ENCODE assay signal across 10 mouse cellular contexts in genomic region chr4:55207749-55208385, GRCm38 (mm10).
DNase-seq lines count a peak whose midpoint lies in the region; ATAC-seq and TF ChIP-seq lines count a peak whose summit lies in the region.
"Had no signal": no experiment of that assay in that cellular context is flagged by ENCODE, and none has a peak within 500 bp of the region (broad histone marks: within the 10 kb centered on the region; RNA-seq: fewer than 3 reads in every experiment).

No protein-coding gene starts in this region.

- intact Hi-C loops in gastrocnemius, adult 2 months (cut with DNase I): no loop called here
- intact Hi-C loops in left cerebral cortex, postnatal 4 days (cut with DNase I): no loop called here

- no peaks in the 10 kb centered on the region for H3K27me3 ChIP-seq in neural tube, embryonic 11.5 days (ENCODE audit: control insufficient read depth, insufficient read depth, low read length)
- no peaks in the 10 kb centered on the region for H3K27me3 ChIP-seq in forebrain, postnatal 0 days (ENCODE audit: insufficient read depth, low read length)
- H3K27me3 ChIP-seq in neural tube, embryonic 13.5 days: no peaks in the 10 kb centered on the region
- H3K27me3 ChIP-seq in lung, postnatal 0 days (replicated peaks; ENCODE audit: insufficient read depth, low read length): no peaks in the 10 kb centered on the region

- H3K9me3 ChIP-seq in neural tube, embryonic 11.5 days (ENCODE audit: control insufficient read depth, low read length): no peaks in the 10 kb centered on the region
- H3K9me3 ChIP-seq in forebrain, postnatal 0 days (ENCODE audit: low read length): no peaks in the 10 kb centered on the region
- no peaks in the 10 kb centered on the region for H3K9me3 ChIP-seq in neural tube, embryonic 13.5 days
- H3K9me3 ChIP-seq in lung, postnatal 0 days (ENCODE audit: low read length): no peaks in the 10 kb centered on the region

- TF ChIP-seq CTCF in gastrocnemius, adult 2 months (IDR thresholded peaks at IDR 0.05): no peak
- TF ChIP-seq CTCF in forebrain, postnatal 0 days (IDR thresholded peaks at IDR 0.05; ENCODE audit: low read depth): no peak
- no peak for TF ChIP-seq CTCF in lung, postnatal 0 days (IDR thresholded peaks at IDR 0.05)

- WGBS in neural tube, embryonic 11.5 days: 39% methylated on average over 13 of the region's 13 CpGs
- 22% methylated on average over 13 of the region's 13 CpGs for WGBS in forebrain, postnatal 0 days
- WGBS in neural tube, embryonic 13.5 days: 25% methylated on average over 13 of the region's 13 CpGs
- WGBS in lung, postnatal 0 days: 56% methylated on average over 13 of the region's 13 CpGs

- H3K9ac ChIP-seq in neural tube, embryonic 11.5 days (ENCODE audit: low read length): no peak overlapping the region; the same call in 1 of the 2 replicates
- no peak overlapping the region for H3K9ac ChIP-seq in forebrain, postnatal 0 days
- H3K9ac ChIP-seq in neural tube, embryonic 13.5 days: no peak overlapping the region; the same call in 1 of the 2 replicates
- H3K9ac ChIP-seq in lung, postnatal 0 days (replicated peaks; ENCODE audit: low read depth): no peak overlapping the region

- no peaks in the 10 kb centered on the region for H3K36me3 ChIP-seq in neural tube, embryonic 11.5 days (ENCODE audit: control insufficient read depth, insufficient read depth, low read length)
- no peaks in the 10 kb centered on the region for H3K36me3 ChIP-seq in forebrain, postnatal 0 days (ENCODE audit: insufficient read depth)
- no peaks in the 10 kb centered on the region for H3K36me3 ChIP-seq in neural tube, embryonic 13.5 days
- H3K36me3 ChIP-seq in lung, postnatal 0 days (ENCODE audit: insufficient read depth, low read length): no peaks in the 10 kb centered on the region

- H3K4me3 ChIP-seq in gastrocnemius, adult 2 months: peak overlapping the region; percentile 19; the same call in 1 of the 2 replicates
- H3K4me3 ChIP-seq in neural tube, embryonic 11.5 days (ENCODE audit: low read depth, low read length): no peak overlapping the region
- H3K4me3 ChIP-seq in forebrain, postnatal 0 days (ENCODE audit: low read depth, low read length): no peak overlapping the region
- no peak overlapping the region for H3K4me3 ChIP-seq in neural tube, embryonic 13.5 days
- H3K4me3 ChIP-seq in lung, postnatal 0 days (ENCODE audit: low read depth, low read length): no peak overlapping the region

- no peak overlapping the region for H3K4me2 ChIP-seq in neural tube, embryonic 11.5 days (ENCODE audit: low read depth)
- H3K4me2 ChIP-seq in forebrain, postnatal 0 days (ENCODE audit: low read depth): no peak overlapping the region; the same call in 1 of the 2 replicates
- H3K4me2 ChIP-seq in neural tube, embryonic 13.5 days: peak overlapping the region; percentile 40
- H3K4me2 ChIP-seq in lung, postnatal 0 days (replicated peaks; ENCODE audit: low read depth, low read length): no peak overlapping the region

- H3K27ac ChIP-seq in gastrocnemius, adult 2 months: no peak overlapping the region
- H3K27ac ChIP-seq in neural tube, embryonic 11.5 days (ENCODE audit: low read depth, low read length): 0 out of 2 replicates have a peak overlapping the region, but pooled peaks have one; percentile 23
- no peak overlapping the region for H3K27ac ChIP-seq in forebrain, postnatal 0 days (ENCODE audit: low read depth, low read length)
- no peak overlapping the region for H3K27ac ChIP-seq in neural tube, embryonic 13.5 days (replicated peaks)
- no peak overlapping the region for H3K27ac ChIP-seq in lung, postnatal 0 days (ENCODE audit: low read length)

- no peak for DNase-seq in gastrocnemius, adult 2 months
- DNase-seq in gastrocnemius, adult 8-10 months (ENCODE audit: low spot score in 2 of 2): no peak
- DNase-seq in neural tube, embryonic 11.5 days (ENCODE audit: low spot score): no peak
- no peak for DNase-seq in neural tube, embryonic 10.5 days (ENCODE audit: extremely low spot score, low spot score)
- DNase-seq in forebrain, postnatal 0 days: no peak
- DNase-seq in left cerebral cortex, postnatal 4 days: no peak
- no peak for DNase-seq in lung, postnatal 0 days (ENCODE audit: low spot score)
- DNase-seq: cerebellum, adult 18-20 months; kidney, adult 9 months had no signal

- H3K4me1 ChIP-seq in neural tube, embryonic 11.5 days (ENCODE audit: control insufficient read depth, insufficient read depth, low read length): peaks cover 10% of the 10 kb centered on the region; the same call in 1 of the 2 replicates
- H3K4me1 ChIP-seq in forebrain, postnatal 0 days (ENCODE audit: insufficient read depth): no peaks in the 10 kb centered on the region; the same call in none of the 2 replicates
- peaks cover 19% of the 10 kb centered on the region for H3K4me1 ChIP-seq in neural tube, embryonic 13.5 days (replicated peaks)
- no peaks in the 10 kb centered on the region for H3K4me1 ChIP-seq in lung, postnatal 0 days (ENCODE audit: insufficient read depth, low read depth, low read length)

- TF ChIP-seq EP300 in lung, postnatal 0 days (IDR thresholded peaks at IDR 0.05): no peak

- ATAC-seq in neural tube, embryonic 11.5 days (ENCODE audit: insufficient read depth, low FRiP score, low TSS enrichment): no peak
- ATAC-seq in forebrain, postnatal 0 days: peak; percentile 44
- ATAC-seq in neural tube, embryonic 13.5 days (ENCODE audit: low read depth): no peak
- ATAC-seq in lung, postnatal 0 days: no peak
